Mouse (Mus musculus) limb, embryonic 11.5 days (tissue): ENCODE data around the gene Prkce. TPM values are rescaled to one million over a fixed set of nuclear protein-coding genes. Genes with fewer than 3 reads are reported as not detected.

ENCODE experiments used
- ATAC-seq: fragments of 200-750 bp; cut with Nextera tagmentation; 2 replicates; pipeline ENCODE4 v1.8.0; 2017; ENCODE audit warnings: low read depth; ENCODE audit not compliant: insufficient number of reproducible peaks, low FRiP score, low TSS enrichment
- DNase-seq: peaks from one replicate; pipeline ENCODE4 v3.0.0-alpha.2; 2015; ENCODE audit warnings: low spot score
- H3K27ac ChIP-seq: fragments of 300-500 bp; sonication (generic); replicated peaks from 2 replicates; pipeline ENCODE4 v1.5.1; 2014; ENCODE audit warnings: low read depth, mild to moderate bottlenecking, low read length
- H3K27me3 ChIP-seq: fragments of 300-500 bp; sonication (generic); 2 replicates; pipeline ENCODE4 v1.6.1; 2014; ENCODE audit warnings: mild to moderate bottlenecking, low read length, mixed read lengths; ENCODE audit not compliant: control insufficient read depth, insufficient read depth
- H3K36me3 ChIP-seq: fragments of 300-500 bp; sonication (generic); 2 replicates; pipeline ENCODE4 v1.6.1; 2014; ENCODE audit warnings: mild to moderate bottlenecking, low read length, moderate library complexity, mixed read lengths; ENCODE audit not compliant: control insufficient read depth, insufficient read depth
- H3K4me1 ChIP-seq: fragments of 300-500 bp; sonication (generic); 2 replicates; pipeline ENCODE4 v1.6.1; 2014; ENCODE audit warnings: low read length, mixed read lengths; ENCODE audit not compliant: control insufficient read depth, insufficient read depth
- H3K4me2 ChIP-seq: fragments of 300-500 bp; sonication (generic); 2 replicates; pipeline ENCODE4 v1.6.1; 2014; ENCODE audit warnings: low read depth, mild to moderate bottlenecking, moderate library complexity; ENCODE audit not compliant: severe bottlenecking
- H3K4me3 ChIP-seq: fragments of 300-500 bp; sonication (generic); 2 replicates; pipeline ENCODE4 v1.5.1; 2014; ENCODE audit warnings: low read depth, low read length
- H3K9ac ChIP-seq: fragments of 300-500 bp; sonication (generic); 2 replicates; pipeline ENCODE4 v1.6.1; 2014; ENCODE audit warnings: mild to moderate bottlenecking, low read length
- H3K9me3 ChIP-seq: fragments of 300-500 bp; sonication (generic); 2 replicates; pipeline ENCODE4 v1.6.1; 2016; ENCODE audit warnings: low read length; ENCODE audit not compliant: control insufficient read depth
- WGBS: fragments of 180-500 bp; shearing (Covaris S2); extraction: QIAGEN DNeasy Blood & Tissue Kit; methylation state at CpG from one replicate; pipeline ENCODE4 v1.1.7; 2014; 5-methylcytosine and 5-hydroxymethylcytosine counted together
- polyA plus RNA-seq: library from polyadenylated mRNA; unstranded; fragments of >200 nt; fragmentation: Nextera tagmentation; extraction: Ambion mirVana; gene quantifications from 2 replicates; pipeline ENCODE4 v1.2.1, GENCODE M21; 2014

Prkce gene
- polyA plus RNA-seq, 1 experiment from 2014 or later, result 5.1 TPM

- no peak for DNase-seq
- no peaks in the 10 kb centered on the region for H3K27me3 ChIP-seq
- H3K9ac ChIP-seq, result no peak overlapping the region
- H3K27ac ChIP-seq, result no peak overlapping the region
- H3K4me3 ChIP-seq, result no peak overlapping the region
- no peak for ATAC-seq
- WGBS, result 80% methylated on average over 3 of the region's 3 CpGs
- H3K9me3 ChIP-seq, result no peaks in the 10 kb centered on the region
- H3K36me3 ChIP-seq, result no peaks in the 10 kb centered on the region
- no peaks in the 10 kb centered on the region for H3K4me1 ChIP-seq
- no peak overlapping the region for H3K4me2 ChIP-seq
These were observed 355.8 kb downstream of the Prkce start for GRCm38 (mm10) chr17:86523374-86523773.

- H3K9me3 ChIP-seq, result no peaks in the 10 kb centered on the region
- H3K9ac ChIP-seq, result no peak overlapping the region
- H3K27ac ChIP-seq, result no peak overlapping the region
- H3K27me3 ChIP-seq, result no peaks in the 10 kb centered on the region
- WGBS, result 89% methylated on average over 10 of the region's 10 CpGs
- DNase-seq (no peak), ATAC-seq (no peak)
- H3K4me1 ChIP-seq, result no peaks in the 10 kb centered on the region
- no peak overlapping the region for H3K4me2 ChIP-seq
- no peak overlapping the region for H3K4me3 ChIP-seq
- H3K36me3 ChIP-seq, result no peaks in the 10 kb centered on the region
These were observed 356.3 kb downstream of the Prkce start for GRCm38 (mm10) chr17:86523843-86524242.

GRCm38 (mm10) chr17:86525075-86525474 lies 357.5 kb downstream of the Prkce start:
- no peak overlapping the region for H3K27ac ChIP-seq
- DNase-seq (no peak), ATAC-seq (no peak)
- H3K9me3 ChIP-seq, result no peaks in the 10 kb centered on the region
- H3K4me3 ChIP-seq, result no peak overlapping the region
- H3K9ac ChIP-seq, result no peak overlapping the region
- H3K27me3 ChIP-seq, result no peaks in the 10 kb centered on the region
- WGBS, result 93% methylated on average over 2 of the region's 2 CpGs
- H3K4me1 ChIP-seq, result 0 out of 2 replicates have a peak, but pooled peaks cover 1% of the 10 kb centered on the region
- no peaks in the 10 kb centered on the region for H3K36me3 ChIP-seq
- H3K4me2 ChIP-seq, result no peak overlapping the region

GRCm38 (mm10) chr17:86526016-86526415 lies 358.4 kb downstream of the Prkce start:
- no peaks in the 10 kb centered on the region for H3K9me3 ChIP-seq
- H3K27ac ChIP-seq, result no peak overlapping the region
- no peak overlapping the region for H3K9ac ChIP-seq
- no peak for ATAC-seq
- H3K4me1 ChIP-seq, result 0 out of 2 replicates have a peak, but pooled peaks cover 2% of the 10 kb centered on the region
- H3K4me2 ChIP-seq, result no peak overlapping the region
- no peak overlapping the region for H3K4me3 ChIP-seq
- 80% methylated on average over 7 of the region's 7 CpGs for WGBS
- no peak for DNase-seq
- no peaks in the 10 kb centered on the region for H3K36me3 ChIP-seq
- no peaks in the 10 kb centered on the region for H3K27me3 ChIP-seq

- Histone ChIP-seq H3K27ac (no peak overlapping the region), H3K4me2 (no peak overlapping the region), H3K36me3 (no peaks in the 10 kb centered on the region), H3K27me3 (no peaks in the 10 kb centered on the region), H3K9me3 (no peaks in the 10 kb centered on the region), H3K4me1 (0 out of 2 replicates have a peak, but pooled peaks cover 2% of the 10 kb centered on the region), H3K4me3 (no peak overlapping the region), H3K9ac (no peak overlapping the region)
- 95% methylated on average over 5 of the region's 5 CpGs for WGBS
- no peak for ATAC-seq
- no peak for DNase-seq
These were observed 359.7 kb downstream of the Prkce start for GRCm38 (mm10) chr17:86527298-86527697.

GRCm38 (mm10) chr17:86529003-86529402 lies 361.4 kb downstream of the Prkce start:
- 87% methylated on average over 10 of the region's 10 CpGs for WGBS
- no peak overlapping the region for H3K4me3 ChIP-seq
- H3K4me2 ChIP-seq, result no peak overlapping the region
- H3K27ac ChIP-seq, result no peak overlapping the region
- H3K9me3 ChIP-seq, result no peaks in the 10 kb centered on the region
- ATAC-seq (no peak), DNase-seq (no peak)
- H3K27me3 ChIP-seq, result no peaks in the 10 kb centered on the region
- no peaks in the 10 kb centered on the region for H3K36me3 ChIP-seq
- H3K4me1 ChIP-seq, result 0 out of 2 replicates have a peak, but pooled peaks cover 2% of the 10 kb centered on the region
- no peak overlapping the region for H3K9ac ChIP-seq

GRCm38 (mm10) chr17:86529411-86529810 lies 361.8 kb downstream of the Prkce start:
- Histone ChIP-seq H3K27me3 (no peaks in the 10 kb centered on the region), H3K4me2 (no peak overlapping the region), H3K4me3 (no peak overlapping the region), H3K4me1 (0 out of 2 replicates have a peak, but pooled peaks cover 2% of the 10 kb centered on the region), H3K9ac (no peak overlapping the region), H3K9me3 (no peaks in the 10 kb centered on the region), H3K27ac (no peak overlapping the region), H3K36me3 (no peaks in the 10 kb centered on the region)
- 86% methylated on average over 4 of the region's 4 CpGs for WGBS
- DNase-seq, result no peak
- no peak for ATAC-seq

GRCm38 (mm10) chr17:86531231-86531630 lies 363.6 kb downstream of the Prkce start:
- DNase-seq, result no peak
- Histone ChIP-seq H3K4me3 (no peak overlapping the region), H3K4me2 (no peak overlapping the region), H3K27ac (no peak overlapping the region), H3K36me3 (no peaks in the 10 kb centered on the region), H3K4me1 (0 out of 2 replicates have a peak, but pooled peaks cover 5% of the 10 kb centered on the region), H3K9me3 (no peaks in the 10 kb centered on the region), H3K27me3 (no peaks in the 10 kb centered on the region), H3K9ac (no peak overlapping the region)
- WGBS, result 86% methylated on average over 6 of the region's 6 CpGs
- no peak for ATAC-seq
